8 mouse cellular contexts compared by ENCODE assay signal in genomic region chr4:59819477-59820022, GRCm38 (mm10). TPM values are rescaled to one million over a fixed set of nuclear protein-coding genes. Genes with fewer than 3 reads are reported as not detected.
DNase-seq lines count a peak whose midpoint lies in the region.

No protein-coding gene starts in this region.

- DNase-seq in layer of hippocampus, adult 11-12 months (ENCODE audit: low spot score): peak; percentile 39
- DNase-seq in layer of hippocampus, postnatal 25 days (ENCODE audit: extremely low spot score in 1 of 2, low spot score in 1 of 2): no peak
- peak; percentile 88 to 91 for DNase-seq in cerebellum, postnatal 10 days
- DNase-seq in hindbrain, embryonic 10.5 days (ENCODE audit: low spot score): peak; percentile 50
- peak; percentile 61 for DNase-seq in lung, postnatal 25 days (ENCODE audit: low spot score)
- no peak for DNase-seq in ovary, adult 18-20 months (ENCODE audit: low spot score)
- no peak for DNase-seq in adrenal gland, postnatal 4 days (ENCODE audit: low spot score in 2 of 2)
- DNase-seq in right cerebral cortex, adult 2 months (ENCODE audit: low spot score in 2 of 2): no peak

- H3K4me3 ChIP-seq in hindbrain, embryonic 10.5 days: 0 out of 2 replicates have a peak overlapping the region, but pooled peaks have one; percentile 6

- H3K9me3 ChIP-seq in hindbrain, embryonic 10.5 days: no peaks in the 10 kb centered on the region

- peaks cover 55% of the 10 kb centered on the region for H3K4me1 ChIP-seq in hindbrain, embryonic 10.5 days (replicated peaks)

- H3K36me3 ChIP-seq in hindbrain, embryonic 10.5 days: no peaks in the 10 kb centered on the region

- H3K27ac ChIP-seq in hindbrain, embryonic 10.5 days: peak overlapping the region; percentile 81

- 50% methylated on average over 12 of the region's 12 CpGs for WGBS in hindbrain, embryonic 10.5 days

- H3K27me3 ChIP-seq in hindbrain, embryonic 10.5 days (ENCODE audit: insufficient read depth, poor library complexity, severe bottlenecking): no peaks in the 10 kb centered on the region

RNA-seq across cellular contexts. Expression of gene Snx30, which starts 13.9 kb away (rescaled TPM):
- total RNA-seq in layer of hippocampus, postnatal 25 days (2021): 10 to 100 TPM; 38.9 to 47.6 TPM
- polyA plus RNA-seq in hindbrain, embryonic 10.5 days (2016; fragmentation: Nextera tagmentation; extraction: Ambion mirVana): 14.4 and 14.6 TPM in 2 replicates
- 10 to 100 TPM; 13.2 to 14.0 TPM for total RNA-seq in adrenal gland, postnatal 4 days (2021)

RNA-seq across cellular contexts. Expression of gene Inip, which starts 18.2 kb away (rescaled TPM):
- total RNA-seq in layer of hippocampus, postnatal 25 days (2021): 10 to 100 TPM; 25.2 to 25.6 TPM
- 86.7 and 103 TPM in 2 replicates for polyA plus RNA-seq in hindbrain, embryonic 10.5 days (2016; fragmentation: Nextera tagmentation; extraction: Ambion mirVana)
- total RNA-seq in adrenal gland, postnatal 4 days (2021): 10 to 100 TPM; 21.8 to 24.1 TPM

Comparison
In these comparisons a context has a peak if more than half of its experiments do, and no peak if none do; other contexts are left out.
1. DNase-seq: peak in layer of hippocampus, adult 11-12 months (single experiment), cerebellum, postnatal 10 days (2 of 2), hindbrain, embryonic 10.5 days (single experiment) and lung, postnatal 25 days (single experiment); none in layer of hippocampus, postnatal 25 days (0 of 2), ovary, adult 18-20 months (single experiment), adrenal gland, postnatal 4 days (0 of 2) and right cerebral cortex, adult 2 months (0 of 2).